Comparison of ENCODE assay signal across 10 mouse cellular contexts in the genomic region with DNA sequence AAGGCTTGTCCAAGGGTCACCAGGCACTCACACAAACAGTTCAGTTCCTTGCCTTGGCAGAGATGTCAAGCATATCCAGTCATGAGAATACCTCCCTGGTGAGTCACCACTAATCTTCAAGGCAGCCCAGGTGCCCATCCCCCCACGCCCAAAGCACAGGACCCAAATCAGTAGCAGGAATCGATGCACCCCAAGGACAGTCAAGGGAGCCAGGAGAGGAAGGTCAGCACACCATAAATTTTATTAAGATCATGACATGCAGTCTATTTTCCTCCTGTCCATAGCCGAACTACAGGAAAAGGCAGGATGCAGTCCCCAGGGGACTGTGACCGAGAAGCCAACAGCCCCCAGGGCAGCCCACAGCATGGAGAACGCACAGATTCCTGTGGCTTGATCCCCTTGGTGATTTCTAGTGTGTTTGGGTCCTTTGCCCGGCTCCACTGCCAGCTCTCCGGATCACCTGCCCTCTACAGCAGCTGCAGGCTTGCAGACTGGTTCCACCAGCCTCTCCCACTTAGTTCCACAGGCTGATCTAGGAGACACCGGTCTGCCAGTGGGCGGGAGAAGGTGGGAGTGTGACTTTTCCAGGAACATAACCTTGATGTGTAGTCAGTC. TPM values are rescaled to one million over a fixed set of nuclear protein-coding genes. Genes with fewer than 3 reads are reported as not detected.
DNase-seq lines count a peak whose midpoint lies in the region; ATAC-seq and TF ChIP-seq lines count a peak whose summit lies in the region.
"Had no signal": no experiment of that assay in that cellular context is flagged by ENCODE, and none has a peak within 500 bp of the region (broad histone marks: within the 10 kb centered on the region; RNA-seq: fewer than 3 reads in every experiment).

No protein-coding gene starts in this region.

- H3K9ac ChIP-seq in CH12.LX (ENCODE audit: insufficient read depth, low read depth), result no peak overlapping the region
- no peak overlapping the region for H3K9ac ChIP-seq in embryonic facial prominence, embryonic 13.5 days
- no peak overlapping the region for H3K9ac ChIP-seq in hindbrain, embryonic 16.5 days (ENCODE audit: low read depth, low read length)
- no peak overlapping the region for H3K9ac ChIP-seq in lung, embryonic 15.5 days
- H3K9ac ChIP-seq: midbrain, embryonic 12.5 days had no signal

- 44% methylated on average over 9 of the region's 9 CpGs for WGBS in embryonic facial prominence, embryonic 13.5 days
- 56% methylated on average over 9 of the region's 9 CpGs for WGBS in hindbrain, embryonic 16.5 days
- WGBS in lung, embryonic 15.5 days, result 31% methylated on average over 9 of the region's 9 CpGs

- TF ChIP-seq RAD21 in CH12.LX (IDR thresholded peaks at IDR 0.05; ENCODE audit: low read depth, low read length), result no peak

- dilution Hi-C loops in CH12.LX (cut with MboI; ENCODE audit: extremely low pct_ligation_motif_present, extremely low pct_unique_long_range_greater_than_20kb, low sequenced_read_pairs), result no loop called here

- no peak overlapping the region for H3K4me2 ChIP-seq in CH12.LX (ENCODE audit: insufficient read depth, low read depth, poor library complexity, severe bottlenecking)
- H3K4me2 ChIP-seq in embryonic facial prominence, embryonic 13.5 days, result no peak overlapping the region; the same call in 1 of the 2 replicates
- H3K4me2 ChIP-seq in hindbrain, embryonic 16.5 days (ENCODE audit: low read length), result no peak overlapping the region
- H3K4me2 ChIP-seq in lung, embryonic 15.5 days, result no peak overlapping the region
- H3K4me2 ChIP-seq: midbrain, embryonic 12.5 days had no signal

- in situ Hi-C loops in CH12.LX (cut with MboI; ENCODE audit: low pct_ligation_motif_present, low pct_unique_long_range_greater_than_20kb, low sequenced_read_pairs), result no loop called here

- TF ChIP-seq CTCF in CH12.LX (conservative IDR thresholded peaks at IDR 0.05 in 1 of 2, IDR thresholded peaks at IDR 0.05 in 1 of 2; ENCODE audit: low read depth in 2 of 2, low read length in 2 of 2), result no peak

- H3K4me3 ChIP-seq in CH12.LX (replicated peaks in 1 of 3; ENCODE audit: low read depth in 2 of 3, low read length in 2 of 3, poor library complexity in 1 of 3), result no peak overlapping the region
- H3K4me3 ChIP-seq in embryonic facial prominence, embryonic 13.5 days, result no peak overlapping the region
- H3K4me3 ChIP-seq in hindbrain, embryonic 16.5 days (ENCODE audit: low read length), result no peak overlapping the region
- no peak overlapping the region for H3K4me3 ChIP-seq in lung, embryonic 15.5 days
- H3K4me3 ChIP-seq: erythroblast, embryonic 14.5 days; midbrain, embryonic 12.5 days had no signal

- no peaks in the 10 kb centered on the region for H3K9me3 ChIP-seq in CH12.LX (replicated peaks; ENCODE audit: low read length)
- H3K9me3 ChIP-seq in embryonic facial prominence, embryonic 13.5 days, result no peaks in the 10 kb centered on the region
- H3K9me3 ChIP-seq in hindbrain, embryonic 16.5 days (ENCODE audit: control insufficient read depth, low read length), result no peaks in the 10 kb centered on the region
- no peaks in the 10 kb centered on the region for H3K9me3 ChIP-seq in lung, embryonic 15.5 days

- no peak for ATAC-seq in CD4-positive, CD25-positive, alpha-beta regulatory T cell, adult 4 months
- ATAC-seq in embryonic facial prominence, embryonic 13.5 days (ENCODE audit: insufficient number of reproducible peaks, insufficient read depth, low FRiP score, low TSS enrichment, low read depth), result no peak
- ATAC-seq in hindbrain, embryonic 16.5 days, result 0 out of 2 replicates have a peak, but pooled peaks have one; percentile 38
- ATAC-seq in lung, embryonic 15.5 days (ENCODE audit: borderline replicate concordance, extremely low read depth, low FRiP score, low TSS enrichment), result no peak

- H3K27me3 ChIP-seq in CH12.LX (replicated peaks), result no peaks in the 10 kb centered on the region
- no peaks in the 10 kb centered on the region for H3K27me3 ChIP-seq in embryonic facial prominence, embryonic 13.5 days
- no peaks in the 10 kb centered on the region for H3K27me3 ChIP-seq in hindbrain, embryonic 16.5 days (replicated peaks; ENCODE audit: control insufficient read depth, insufficient read depth, low read length)
- no peaks in the 10 kb centered on the region for H3K27me3 ChIP-seq in lung, embryonic 15.5 days
- H3K27me3 ChIP-seq: midbrain, embryonic 12.5 days had no signal

- H3K4me1 ChIP-seq in CH12.LX (ENCODE audit: control insufficient read depth in 1 of 2, insufficient read depth in 2 of 2), result peaks cover 0 to 52% of the 10 kb centered on the region in 2 experiments; a peak in 2 of 4 replicates
- H3K4me1 ChIP-seq in embryonic facial prominence, embryonic 13.5 days, result peaks cover 26% of the 10 kb centered on the region
- peaks cover 6% of the 10 kb centered on the region; the same call in 1 of the 2 replicates for H3K4me1 ChIP-seq in hindbrain, embryonic 16.5 days (ENCODE audit: control insufficient read depth, insufficient read depth, low read depth, low read length)
- peaks cover 39% of the 10 kb centered on the region for H3K4me1 ChIP-seq in lung, embryonic 15.5 days

- H3K79me2 ChIP-seq in CH12.LX (replicated peaks; ENCODE audit: control insufficient read depth, extremely low read depth, insufficient read depth, poor library complexity, severe bottlenecking), result no peaks in the 10 kb centered on the region

- no peak for TF ChIP-seq EP300 in CH12.LX (IDR thresholded peaks at IDR 0.05; ENCODE audit: low read length)

- TF ChIP-seq POLR2A in CH12.LX (IDR thresholded peaks at IDR 0.05; ENCODE audit: low read depth, low read length), result no peak

- H3K36me3 ChIP-seq in CH12.LX (replicated peaks in 1 of 2; ENCODE audit: control insufficient read depth in 1 of 2, insufficient read depth in 1 of 2, low read length in 1 of 2), result peaks cover 0 to 9% of the 10 kb centered on the region in 2 experiments
- H3K36me3 ChIP-seq in embryonic facial prominence, embryonic 13.5 days, result peaks cover 4% of the 10 kb centered on the region; the same call in 1 of the 2 replicates
- no peaks in the 10 kb centered on the region for H3K36me3 ChIP-seq in hindbrain, embryonic 16.5 days (ENCODE audit: control insufficient read depth, insufficient read depth, low read length)
- no peaks in the 10 kb centered on the region for H3K36me3 ChIP-seq in lung, embryonic 15.5 days
- H3K36me3 ChIP-seq: midbrain, embryonic 12.5 days had no signal

- peak; percentile 53 for DNase-seq in CD4-positive, CD25-positive, alpha-beta regulatory T cell, adult 2 months (ENCODE audit: low read depth, low spot score)
- DNase-seq in CH12.LX (ENCODE audit: extremely low read depth), result peak; percentile 46
- peak; percentile 67 for DNase-seq in urinary bladder, adult 2 months (ENCODE audit: low spot score)
- DNase-seq in frontal cortex, postnatal 25 days (ENCODE audit: low spot score in 2 of 2), result no peak

- no peak overlapping the region for H3K27ac ChIP-seq in CH12.LX (ENCODE audit: insufficient read depth, low read depth)
- peak overlapping the region; percentile 33; the same call in 1 of the 2 replicates for H3K27ac ChIP-seq in embryonic facial prominence, embryonic 13.5 days
- no peak overlapping the region for H3K27ac ChIP-seq in hindbrain, embryonic 16.5 days (ENCODE audit: low read depth, low read length)
- peak overlapping the region; percentile 85 for H3K27ac ChIP-seq in lung, embryonic 15.5 days
- H3K27ac ChIP-seq: midbrain, embryonic 12.5 days had no signal

TF ChIP-seq in CH12.LX, 34 proteins besides CTCF, POLR2A, EP300 and RAD21:
- no peak for TF ChIP-seq TCF12 (IDR thresholded peaks at IDR 0.05; ENCODE audit: low read depth, low read length)
- no peak for TF ChIP-seq MAX (IDR thresholded peaks at IDR 0.05; ENCODE audit: low read length)
- no peak for TF ChIP-seq USF1 (IDR thresholded peaks at IDR 0.05; ENCODE audit: low read depth, low read length)
- peak; percentile 46; the same call in 1 of the 2 replicates for TF ChIP-seq CHD2 (IDR thresholded peaks at IDR 0.05; ENCODE audit: low read length)
- peak; percentile 27; the same call in 1 of the 2 replicates for TF ChIP-seq ETS1 (conservative IDR thresholded peaks at IDR 0.05; ENCODE audit: low read depth, low read length)
- TF ChIP-seq CHD1 (IDR thresholded peaks at IDR 0.05; ENCODE audit: low read depth, low read length), result no peak
TF ChIP-seq in CH12.LX: peak in this region for 2.

RNA-seq across cellular contexts. Expression of gene Sorl1, which starts 14.2 kb away (rescaled TPM):
- 10 to 100 TPM; 26.9 to 33.5 TPM for polyA plus RNA-seq in CD4-positive, CD25-positive, alpha-beta regulatory T cell, adult 4 months (2017; shearing (Covaris generic))
- total RNA-seq in CH12.LX (2012; rRNA removed) (2.5 and 3.0 TPM in 2 replicates), CH12.LX (2014; rRNA removed) (6.3 TPM in 2 replicates)
- polyA plus RNA-seq in CH12.LX (2012; ENCODE audit: insufficient read length, low read depth), result 10.5 and 12.3 TPM in 2 replicates
- 6.6 and 8.2 TPM in 2 replicates for polyA plus RNA-seq in embryonic facial prominence, embryonic 13.5 days (2015; fragmentation: Nextera tagmentation; extraction: Ambion mirVana)
- 11.0 and 11.4 TPM in 2 replicates for polyA plus RNA-seq in hindbrain, embryonic 16.5 days (2015; fragmentation: Nextera tagmentation; extraction: Ambion mirVana)
- 13.4 and 14.9 TPM in 2 replicates for polyA plus RNA-seq in lung, embryonic 15.5 days (2015; fragmentation: Nextera tagmentation; extraction: Ambion mirVana)
- 56.4 and 62.6 TPM in 2 replicates for polyA plus RNA-seq in urinary bladder, adult 2 months (2012; rRNA removed)

Comparison
In these comparisons a context has a peak if more than half of its experiments do, and no peak if none do; other contexts are left out.
1. DNase-seq: peak in CD4-positive, CD25-positive, alpha-beta regulatory T cell, adult 2 months (single experiment), CH12.LX (single experiment) and urinary bladder, adult 2 months (single experiment); none in frontal cortex, postnatal 25 days (0 of 2).
2. H3K27ac ChIP-seq: peak in embryonic facial prominence, embryonic 13.5 days (single experiment) and lung, embryonic 15.5 days (single experiment); none in CH12.LX (single experiment) and hindbrain, embryonic 16.5 days (single experiment).